Mouse (Mus musculus) spleen, embryonic (tissue): Measurements from ENCODE around the gene Smtnl2.

Source experiments
- CTCF ChIA-PET: fragments of 350-600 bp; sonication (Branson Sonifier 250); formaldehyde crosslinking; loops from one replicate; lab custom pipeline; 2022; lab: Charles Lee

Smtnl2 gene

GRCm38 (mm10) chr11:72428694-72429093 lies 17.2 kb upstream of the Smtnl2 start:
- CTCF ChIA-PET: interaction anchor here (0.7 kb wide), 1 partner anchor 67 kb away, joined by 3 read pairs; no protein-coding TSS in a partner anchor

- CTCF ChIA-PET: interaction anchor here (1.0 kb wide), 1 partner anchor 83 kb away, joined by 3 read pairs; no protein-coding TSS in a partner anchor
Observed at GRCm38 (mm10) chr11:72426884-72427283, 15.4 kb upstream of the Smtnl2 start.

- CTCF ChIA-PET: no interaction called here
Observed at GRCm38 (mm10) chr11:72425201-72425600, 13.7 kb upstream of the Smtnl2 start.

GRCm38 (mm10) chr11:72423686-72424085 lies 12.2 kb upstream of the Smtnl2 start:
- CTCF ChIA-PET: no interaction called here

GRCm38 (mm10) chr11:72421518-72422278 lies 10.2 kb upstream of the Smtnl2 start:
- CTCF ChIA-PET: no interaction called here

DNA sequence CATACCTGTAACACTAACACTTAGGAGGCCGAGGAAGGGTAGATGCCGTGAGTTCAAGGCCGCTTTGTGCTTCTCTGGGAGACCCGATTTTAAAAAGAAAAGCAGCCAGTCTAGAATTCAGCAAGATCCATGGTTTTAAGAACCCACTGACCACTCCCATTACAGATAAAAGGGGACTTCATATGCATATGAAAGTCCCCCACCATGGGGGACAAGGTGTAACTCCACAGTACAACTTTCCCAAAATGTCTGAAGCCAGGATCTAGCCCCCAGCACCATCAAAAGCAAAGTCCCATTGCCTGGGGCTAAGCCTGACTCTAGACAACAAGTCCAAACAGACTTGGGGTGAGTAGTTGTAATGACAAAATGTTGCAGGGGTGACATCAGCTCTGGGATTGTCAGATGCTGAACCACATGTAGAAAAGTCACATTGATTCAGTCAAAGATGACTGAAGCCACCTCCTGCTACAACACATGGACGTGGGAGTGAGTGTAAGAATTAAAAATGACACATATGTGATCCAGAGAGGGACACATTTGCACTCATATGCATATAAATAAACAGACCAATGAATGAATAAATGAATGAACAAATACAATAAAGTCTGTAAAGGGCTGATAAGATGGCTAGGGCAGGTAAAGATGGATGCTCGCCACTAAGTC lies 9.1 kb upstream of the Smtnl2 start:
- CTCF ChIA-PET: no interaction called here

- CTCF ChIA-PET: no interaction called here
Observed at GRCm38 (mm10) chr11:72419006-72419405, 7.5 kb upstream of the Smtnl2 start.

GRCm38 (mm10) chr11:72418227-72418626 lies 6.7 kb upstream of the Smtnl2 start:
- CTCF ChIA-PET: no interaction called here

GRCm38 (mm10) chr11:72417376-72417775 lies 5.9 kb upstream of the Smtnl2 start:
- CTCF ChIA-PET: no interaction called here

GRCm38 (mm10) chr11:72416666-72417065 lies 5.2 kb upstream of the Smtnl2 start:
- CTCF ChIA-PET: interaction anchor here (0.7 kb wide), 1 partner anchor 76 kb away, joined by 12 read pairs; no protein-coding TSS in a partner anchor

DNA sequence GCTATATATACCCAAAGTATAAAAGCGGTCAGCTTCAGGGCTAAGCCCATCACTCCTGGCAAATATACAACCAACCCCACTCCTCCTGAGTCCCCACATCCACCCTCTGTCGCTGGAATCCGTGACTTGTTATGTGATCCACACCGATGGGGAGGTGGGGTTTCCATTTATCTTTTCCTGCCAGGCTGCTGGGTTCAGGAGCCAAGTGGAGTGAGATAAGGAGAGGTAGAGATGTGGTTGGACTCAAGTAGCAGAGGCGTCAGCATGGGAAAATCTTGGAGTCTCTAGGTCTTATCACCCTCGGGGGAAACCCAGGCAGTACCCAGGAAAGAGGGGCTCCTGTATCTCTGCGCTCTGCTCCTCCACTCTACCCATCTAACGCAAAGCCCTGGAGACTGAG lies 3.6 kb upstream of the Smtnl2 start:
- CTCF ChIA-PET: no interaction called here

DNA sequence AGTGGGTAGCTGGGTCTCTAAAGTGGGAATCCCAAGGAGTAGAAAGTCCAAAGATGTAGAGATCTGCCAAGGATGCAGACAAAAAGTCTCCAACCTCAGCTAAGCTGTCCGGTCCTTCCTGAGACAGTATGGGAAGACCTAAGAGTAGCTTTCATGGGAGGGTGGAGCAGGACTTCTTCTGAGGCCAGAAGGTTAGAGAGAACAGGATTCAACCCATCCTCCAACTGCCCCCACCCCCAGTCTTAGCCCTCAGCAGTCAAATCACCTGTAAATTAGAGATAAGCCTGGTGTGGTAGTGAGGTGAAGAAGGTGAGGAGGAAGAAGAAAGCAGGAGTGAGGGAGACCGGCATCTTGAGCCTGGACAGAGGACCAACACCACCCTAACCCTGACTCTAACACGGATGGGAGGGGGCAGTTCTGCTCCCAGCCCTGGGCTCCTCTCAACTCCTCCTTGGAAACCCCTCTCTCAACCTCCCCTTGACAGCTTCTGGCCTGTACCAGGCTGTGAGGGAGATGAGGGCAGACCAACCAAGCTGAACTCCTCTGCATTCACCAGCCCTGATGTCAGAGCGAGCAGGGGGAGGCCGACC lies 2.2 kb upstream of the Smtnl2 start:
- CTCF ChIA-PET: no interaction called here

DNA sequence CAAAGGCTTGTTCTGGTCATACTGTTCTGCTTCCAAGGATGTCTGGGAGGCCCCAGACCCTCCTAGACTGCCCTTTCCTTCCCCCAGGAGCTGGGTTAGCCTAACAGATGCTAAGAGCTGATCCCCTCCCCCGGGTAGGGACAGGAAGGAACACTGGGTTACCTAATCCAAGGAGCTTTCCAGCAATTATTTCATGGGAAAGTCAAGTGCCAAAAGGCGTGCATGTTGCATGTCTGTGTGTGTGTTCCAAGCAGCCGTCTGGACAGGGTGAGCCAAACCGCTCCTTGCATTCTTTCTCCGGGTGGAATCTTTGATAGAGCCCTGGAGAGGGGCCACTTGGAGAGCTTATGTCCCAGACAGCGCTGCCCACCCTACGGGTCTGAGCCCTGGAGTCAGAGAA lies 1.5 kb upstream of the Smtnl2 start:
- CTCF ChIA-PET: interaction anchor here (0.7 kb wide), 1 partner anchor 70 kb away, joined by 6 read pairs; no protein-coding TSS in a partner anchor

DNA sequence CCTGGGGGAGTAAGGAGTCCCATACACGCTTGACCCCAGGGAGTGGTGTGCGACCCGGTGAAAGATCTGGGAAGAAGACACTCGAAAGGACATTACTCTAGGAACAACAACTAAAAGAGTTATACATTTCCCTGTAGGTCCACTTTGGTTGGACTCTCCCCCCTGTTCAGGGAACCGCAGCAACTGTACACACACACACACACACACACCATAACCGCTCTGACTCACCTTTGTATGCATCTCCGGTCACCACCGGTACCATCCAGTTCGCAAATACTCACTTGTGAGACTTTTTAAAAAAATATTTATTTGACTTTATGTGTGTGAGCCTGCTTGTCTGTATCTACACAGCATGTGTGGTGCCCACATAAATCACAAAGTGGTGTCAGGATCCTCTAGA lies 432 bp upstream of the Smtnl2 start:
- CTCF ChIA-PET: no interaction called here

- CTCF ChIA-PET: no interaction called here
Observed at GRCm38 (mm10) chr11:72410521-72411092, 906 bp downstream of the Smtnl2 start.

GRCm38 (mm10) chr11:72409649-72410385 lies 1.7 kb downstream of the Smtnl2 start:
- CTCF ChIA-PET: no interaction called here

GRCm38 (mm10) chr11:72408451-72409170 lies 2.9 kb downstream of the Smtnl2 start:
- CTCF ChIA-PET: no interaction called here

- CTCF ChIA-PET: no interaction called here
Observed at GRCm38 (mm10) chr11:72407574-72407973, 3.9 kb downstream of the Smtnl2 start.

GRCm38 (mm10) chr11:72407081-72407480 lies 4.4 kb downstream of the Smtnl2 start:
- CTCF ChIA-PET: no interaction called here

DNA sequence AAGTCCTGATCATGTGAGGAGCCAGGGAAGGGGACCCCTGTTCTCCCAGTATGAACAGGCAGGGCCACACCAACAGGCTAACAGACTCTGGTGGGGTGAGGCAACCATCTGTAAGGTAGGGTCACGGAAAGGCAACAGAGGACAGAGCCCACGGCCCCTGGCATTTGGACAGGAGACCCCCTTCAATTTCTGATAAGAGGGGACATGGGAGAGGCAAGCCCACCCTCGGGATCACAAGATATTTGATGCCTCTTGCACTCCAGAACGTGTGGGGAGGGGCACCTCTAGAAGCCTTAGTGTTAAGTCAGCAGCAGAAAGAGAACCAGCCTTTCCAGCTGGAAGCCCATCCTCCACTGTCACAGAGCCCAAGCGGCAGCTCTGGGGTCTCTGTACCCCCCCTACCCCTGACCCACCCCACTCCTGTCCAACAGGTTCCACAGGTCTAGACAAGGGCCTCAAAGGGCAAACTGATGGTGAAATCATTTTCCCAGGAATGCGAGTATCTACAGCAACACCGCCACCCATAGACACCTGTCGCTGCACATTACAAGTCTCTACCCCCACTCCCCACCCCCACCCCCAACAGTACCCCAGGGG lies 5.3 kb downstream of the Smtnl2 start:
- CTCF ChIA-PET: no interaction called here
